Mouse (Mus musculus) large intestine, adult 2 months (tissue): ENCODE results near the gene Gatm. TPM values are rescaled to one million over a fixed set of nuclear protein-coding genes. Genes with fewer than 3 reads are reported as not detected.

Experiments
- DNase-seq: peaks from one replicate; pipeline ENCODE4 v3.0.0-alpha.2; 2012; ENCODE audit warnings: low read depth, low spot score
- WGBS: fragments of 180-500 bp; shearing (Covaris S2); methylation state at CpG from one replicate; pipeline ENCODE4 v1.1.7; 2018; 5-methylcytosine and 5-hydroxymethylcytosine counted together
- polyA plus RNA-seq: library from polyadenylated mRNA; depleted of rRNA; stranded (reverse); fragments of >200 nt; gene quantifications from 2 replicates; pipeline ENCODE4 v1.2.3, GENCODE M21; 2012

The Gatm gene
- polyA plus RNA-seq, 1 experiment: 2.9 TPM

- no peak for DNase-seq
- WGBS: 82% methylated on average over 6 of the region's 6 CpGs
Measured at GRCm38 (mm10) chr2:122617792-122618191, 6.7 kb upstream of the Gatm start.

DNA sequence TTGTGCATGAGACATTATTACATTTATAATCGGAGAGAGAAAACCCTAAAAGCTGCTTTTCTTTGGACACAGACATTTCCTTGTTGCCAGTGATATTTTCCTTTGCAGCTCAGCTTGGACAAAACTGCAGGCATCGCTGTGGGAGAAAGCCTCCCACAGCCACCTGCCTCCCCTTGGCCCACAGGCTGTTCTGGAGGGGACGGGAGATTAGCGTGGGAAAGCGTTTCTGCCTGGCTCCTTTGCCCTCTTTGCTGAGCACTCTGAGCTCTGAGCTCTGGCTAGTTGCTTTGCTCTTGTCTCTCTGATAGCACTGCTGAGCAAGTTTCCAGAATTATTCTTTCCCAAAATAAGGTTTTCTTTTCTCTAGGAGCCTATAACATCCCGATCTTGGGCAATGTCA lies 5.1 kb upstream of the Gatm start:
- no peak for DNase-seq
- 84% methylated on average over 6 of the region's 6 CpGs for WGBS

DNA sequence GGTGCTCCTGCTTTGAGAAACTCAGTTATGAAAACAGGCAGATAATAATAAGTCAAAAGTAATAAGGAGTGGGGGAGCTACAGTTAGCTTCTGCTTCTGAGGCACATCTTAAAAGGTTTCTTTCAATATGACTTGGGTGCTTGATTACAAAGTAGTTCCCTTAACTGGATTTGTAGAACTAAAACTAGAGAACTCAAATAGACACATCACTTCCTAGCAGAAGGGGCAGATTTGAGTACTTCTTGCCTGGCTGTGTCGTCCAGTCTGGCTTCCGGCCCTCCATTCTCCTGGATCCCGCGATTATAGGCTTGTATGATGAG lies 511 bp upstream of the Gatm start:
- WGBS: 90% methylated on average over 4 of the region's 4 CpGs
- DNase-seq: no peak

- no peak for DNase-seq
- WGBS: 86% methylated on average over 9 of the region's 9 CpGs
Measured at GRCm38 (mm10) chr2:122608820-122609219, 2.3 kb downstream of the Gatm start.

DNA sequence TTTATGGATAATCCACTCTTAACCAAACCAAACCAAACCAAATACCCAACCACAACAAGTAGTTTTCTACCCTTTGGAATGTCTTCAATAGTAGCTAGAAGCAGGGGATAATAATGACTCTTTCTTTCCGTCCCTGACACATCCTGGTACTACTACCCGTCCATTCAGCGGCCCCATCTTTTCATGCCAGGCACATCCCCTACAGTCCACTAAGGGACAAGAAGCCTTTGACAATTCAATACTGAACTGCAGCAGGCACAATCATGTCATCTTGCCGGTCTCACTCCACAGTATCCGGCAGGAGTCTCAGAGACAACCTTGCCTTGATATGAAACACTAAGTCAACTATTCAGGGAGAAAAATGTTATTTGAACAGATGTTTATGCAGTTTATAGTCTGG lies 5.3 kb downstream of the Gatm start:
- WGBS: 34% methylated on average over 5 of the region's 5 CpGs
- DNase-seq: no peak

- no peak for DNase-seq
- 75% methylated on average over 2 of the region's 2 CpGs for WGBS
Measured at GRCm38 (mm10) chr2:122601354-122601753, 9.7 kb downstream of the Gatm start.

DNA sequence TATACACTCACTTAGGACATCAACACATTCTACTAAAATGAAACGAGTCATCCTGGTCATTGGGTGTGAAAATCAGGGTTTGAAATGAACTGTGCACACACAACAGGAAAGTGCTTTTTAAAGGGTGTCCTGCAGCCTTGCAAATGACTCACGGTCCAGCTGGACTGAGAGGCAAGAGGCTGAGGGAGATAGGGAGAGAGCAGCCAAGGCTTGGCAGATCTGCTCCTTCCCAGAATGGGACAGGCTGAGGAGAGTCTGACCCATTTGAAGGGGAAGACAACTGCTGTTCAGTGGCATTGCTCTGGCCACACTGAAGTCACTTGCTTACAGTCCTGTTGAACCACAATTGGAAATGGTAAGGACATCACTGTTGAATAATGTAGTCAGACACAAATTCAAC lies 11.4 kb downstream of the Gatm start:
- WGBS: 76% methylated on average over 2 of the region's 2 CpGs

DNA sequence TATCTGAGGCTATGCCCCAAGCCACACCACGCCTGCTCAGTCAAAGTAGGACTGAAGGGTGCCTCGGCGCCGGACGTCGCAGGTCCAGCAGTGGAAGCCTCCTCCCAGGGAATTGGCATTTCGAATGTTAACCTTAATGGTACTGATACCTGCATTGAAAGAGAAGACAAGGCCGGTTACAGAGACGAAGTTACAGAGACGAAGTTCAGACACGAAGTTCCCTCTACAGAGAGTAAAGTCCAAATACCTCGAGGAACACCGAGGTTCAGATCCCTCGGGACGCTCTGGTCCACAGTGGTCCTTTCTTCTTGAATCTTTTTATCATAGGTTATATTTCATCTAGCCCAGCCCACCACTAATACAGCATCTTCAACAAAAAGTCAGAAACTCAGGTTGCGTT lies 15.6 kb downstream of the Gatm start:
- 91% methylated on average over 16 of the region's 16 CpGs for WGBS
- no peak for DNase-seq

More for the DNA sequence above, 11.4 kb downstream of the Gatm start:
- no peak for DNase-seq

DNA sequence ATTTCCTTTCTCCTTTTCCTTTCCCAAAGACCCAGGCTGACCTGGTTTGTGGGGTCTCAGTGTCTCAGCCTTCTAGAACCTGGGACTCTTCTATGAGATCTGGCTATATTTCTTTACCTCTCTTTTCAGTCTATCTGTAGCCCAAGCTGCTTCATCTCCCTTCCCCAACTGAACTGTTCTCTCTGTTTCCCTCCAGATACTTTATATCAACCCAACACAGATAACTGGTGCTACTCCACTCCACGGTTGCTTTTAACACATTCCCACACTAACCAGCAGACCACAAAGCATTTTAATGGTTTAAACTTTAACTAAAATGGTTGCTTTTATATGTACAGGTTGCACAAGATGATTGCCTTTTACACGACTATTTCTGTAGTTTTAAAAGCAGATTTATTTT lies 19.9 kb downstream of the Gatm start:
- 14% methylated on average over 2 of the region's 2 CpGs for WGBS

DNA sequence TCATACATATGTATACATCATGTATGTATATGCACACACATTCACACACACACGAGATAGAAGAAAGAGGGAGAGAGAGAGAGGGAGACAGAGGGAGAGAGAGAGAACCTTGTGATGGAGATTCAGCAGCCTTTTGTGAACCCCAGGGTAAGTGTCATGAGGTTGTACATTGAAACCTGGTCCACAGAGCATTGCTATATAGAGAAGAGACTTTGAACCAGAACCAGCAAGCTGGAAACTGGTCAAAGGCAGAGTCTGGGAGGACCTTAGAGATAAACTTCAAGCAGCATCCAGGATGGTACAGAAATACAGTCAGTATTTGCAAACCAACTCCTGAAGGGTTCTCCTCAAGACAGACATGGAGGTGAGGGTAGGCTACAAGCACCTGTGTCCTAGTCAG lies 20.8 kb downstream of the Gatm start:
- no peak for DNase-seq
- WGBS: 80% methylated on average over 1 of the region's 1 CpGs

More for the DNA sequence above, 19.9 kb downstream of the Gatm start:
- no peak for DNase-seq

DNA sequence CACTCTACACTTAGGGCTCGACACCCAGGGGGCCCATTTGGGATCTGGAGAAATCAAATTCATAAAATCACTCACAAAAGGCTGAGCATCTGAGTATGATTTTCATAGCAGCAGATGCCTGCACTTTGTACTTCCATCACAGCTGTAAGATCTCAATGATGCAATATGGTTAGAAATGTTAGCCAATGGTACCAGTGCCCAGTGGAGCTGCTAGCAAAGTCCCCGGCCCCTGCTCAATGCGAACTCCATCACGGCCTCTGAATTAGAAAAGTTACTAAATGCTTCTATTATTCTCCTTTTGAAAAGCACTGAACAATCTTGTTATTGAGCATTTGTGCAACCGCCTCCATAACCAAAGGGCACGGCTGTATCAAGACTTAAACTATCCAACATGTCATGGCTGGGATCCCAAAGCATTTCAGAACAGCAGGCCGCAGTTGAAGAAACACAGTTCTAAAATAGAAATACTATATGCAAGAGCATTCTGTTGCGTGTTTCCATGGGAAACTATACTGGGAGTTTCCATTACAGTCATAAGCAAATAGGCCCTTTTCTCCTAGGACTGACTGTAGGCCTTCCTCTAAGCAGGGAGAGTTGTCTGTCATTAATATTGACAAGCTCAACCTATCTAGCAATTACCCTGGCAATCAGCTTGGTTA lies 23.1 kb downstream of the Gatm start:
- 89% methylated on average over 8 of the region's 8 CpGs for WGBS
- no peak for DNase-seq

DNA sequence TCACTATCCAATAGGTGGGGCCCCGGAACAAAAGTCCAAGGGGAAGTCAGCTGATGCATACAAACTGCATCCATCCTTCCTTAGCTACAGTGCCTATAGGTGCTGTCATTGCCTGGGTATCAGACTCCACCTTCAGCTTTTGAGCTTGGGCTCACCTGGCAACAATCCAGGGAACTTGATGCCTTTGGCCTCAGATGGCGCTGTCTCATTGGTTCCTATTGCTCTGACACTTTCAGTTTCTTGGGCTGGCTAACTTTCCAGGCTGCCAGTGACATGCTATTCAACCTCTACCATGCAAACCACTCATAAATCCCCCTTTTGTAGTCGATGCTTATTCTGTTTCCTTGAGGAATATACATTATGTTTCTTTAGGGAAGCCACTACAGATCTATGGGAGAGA lies 24.8 kb downstream of the Gatm start:
- no peak for DNase-seq

DNA sequence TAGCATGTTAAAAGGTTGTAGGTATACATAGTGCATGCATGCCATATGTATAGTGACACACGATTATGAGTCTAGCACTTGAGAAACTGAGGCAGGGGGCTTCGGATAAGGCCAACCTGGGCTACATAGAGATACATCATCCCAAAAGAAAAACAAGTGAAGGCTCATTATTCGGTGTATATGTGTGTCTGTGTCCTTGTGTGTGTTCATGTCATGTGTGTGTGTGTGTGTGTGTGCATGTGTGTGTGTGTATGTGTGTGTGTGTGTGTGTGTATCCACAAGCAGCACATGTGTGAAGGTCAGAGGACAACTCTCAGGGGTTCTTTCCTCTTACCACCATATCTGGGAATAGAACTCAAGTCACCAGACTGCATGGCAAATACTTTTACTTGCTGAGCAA lies 28.8 kb downstream of the Gatm start:
- 91% methylated on average over 3 of the region's 3 CpGs for WGBS

More for the DNA sequence above, 24.8 kb downstream of the Gatm start:
- 43% methylated on average over 3 of the region's 3 CpGs for WGBS

DNA sequence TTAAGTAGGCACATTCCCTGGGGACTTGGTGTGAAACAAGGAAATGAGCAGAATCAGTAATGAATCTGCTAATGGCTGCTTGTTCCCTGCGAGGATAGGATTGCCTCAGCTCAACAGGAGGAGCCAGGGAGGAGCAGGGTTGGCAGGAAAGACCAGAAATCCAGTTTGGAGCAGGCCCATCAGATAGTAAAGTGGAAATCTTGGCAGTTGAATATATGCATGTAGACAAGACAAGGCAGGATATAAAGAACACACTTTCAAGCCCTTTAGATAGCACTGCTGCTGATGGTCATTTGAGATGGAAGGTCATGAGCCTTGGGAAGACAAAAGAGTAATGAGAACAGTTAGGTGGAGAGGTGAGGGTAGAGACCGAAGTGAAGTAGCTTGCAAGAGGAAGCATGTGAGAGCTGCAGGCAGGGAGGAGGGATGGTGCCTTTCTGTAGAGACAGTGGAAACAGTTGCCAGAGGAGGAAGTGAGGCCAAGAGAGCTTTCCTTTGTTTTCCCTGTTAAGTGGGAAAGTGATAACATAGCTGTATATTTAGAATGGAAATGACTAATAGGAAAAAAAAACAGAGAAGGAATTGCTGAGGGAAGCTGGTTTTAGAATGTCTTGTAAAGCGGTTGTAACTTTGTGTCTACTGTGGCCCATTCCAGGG lies 29.6 kb downstream of the Gatm start:
- DNase-seq: no peak
- WGBS: 32% methylated on average over 3 of the region's 3 CpGs

More for the DNA sequence above, 28.8 kb downstream of the Gatm start:
- DNase-seq: no peak

DNA sequence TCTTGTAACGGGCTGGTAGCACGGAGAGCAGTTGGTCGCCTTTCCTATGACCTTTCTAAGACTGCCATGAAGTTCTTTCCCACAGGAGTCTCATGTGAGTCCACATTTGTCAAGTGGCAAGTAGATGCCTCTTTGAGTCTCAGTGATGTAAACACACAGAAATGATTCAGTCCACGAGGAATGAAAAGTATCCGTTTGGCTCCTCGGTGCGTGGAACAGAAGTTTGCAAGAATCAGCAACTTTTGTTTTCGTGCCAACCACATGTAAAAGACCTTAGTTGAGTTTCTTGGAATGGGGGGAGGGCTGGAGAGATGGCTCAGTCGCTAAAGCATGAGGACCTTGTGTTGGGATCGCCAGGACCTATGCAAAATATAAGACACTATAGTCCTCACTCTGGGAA lies 30.7 kb downstream of the Gatm start:
- WGBS: 71% methylated on average over 10 of the region's 10 CpGs
- DNase-seq: no peak

- 88% methylated on average over 1 of the region's 1 CpGs for WGBS
- DNase-seq: no peak
Measured at GRCm38 (mm10) chr2:122577316-122577715, 33.8 kb downstream of the Gatm start.

- no peak for DNase-seq
- 34% methylated on average over 5 of the region's 5 CpGs for WGBS
Measured at GRCm38 (mm10) chr2:122576295-122576694, 34.8 kb downstream of the Gatm start.

- DNase-seq: no peak
- WGBS: 69% methylated on average over 11 of the region's 11 CpGs
Measured at GRCm38 (mm10) chr2:122575470-122575869, 35.6 kb downstream of the Gatm start.

DNA sequence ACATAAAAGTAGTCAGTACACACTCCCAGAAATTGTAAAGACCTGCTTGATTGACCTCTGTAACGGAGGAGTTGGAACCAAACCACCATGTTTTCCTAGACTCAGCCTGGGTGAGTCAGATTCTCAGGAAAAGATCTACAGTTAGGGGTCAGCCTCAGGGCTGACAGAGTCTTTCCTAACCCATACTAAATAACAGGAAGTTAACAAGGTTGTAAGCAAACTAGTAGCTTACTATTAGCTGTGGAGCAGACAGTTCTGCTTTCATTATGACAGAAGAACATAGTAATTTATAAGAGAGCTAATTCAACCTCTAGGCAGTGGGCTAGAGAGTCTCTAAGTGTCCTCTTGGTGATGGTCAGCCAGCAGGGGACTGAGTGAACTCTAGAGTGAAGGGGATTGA lies 38.7 kb downstream of the Gatm start:
- no peak for DNase-seq
- 68% methylated on average over 1 of the region's 1 CpGs for WGBS

- no peak for DNase-seq
- 85% methylated on average over 4 of the region's 4 CpGs for WGBS
Measured at GRCm38 (mm10) chr2:122571326-122571725, 39.8 kb downstream of the Gatm start.

- WGBS: 81% methylated on average over 4 of the region's 4 CpGs
- DNase-seq: no peak
Measured at GRCm38 (mm10) chr2:122570430-122570829, 40.7 kb downstream of the Gatm start.

- WGBS: 2% methylated on average over 3 of the region's 3 CpGs
- peak; percentile 37 for DNase-seq
Measured at GRCm38 (mm10) chr2:122569439-122569838, 41.7 kb downstream of the Gatm start.
